16 mouse cellular contexts compared by ENCODE assay signal in the genomic region with DNA sequence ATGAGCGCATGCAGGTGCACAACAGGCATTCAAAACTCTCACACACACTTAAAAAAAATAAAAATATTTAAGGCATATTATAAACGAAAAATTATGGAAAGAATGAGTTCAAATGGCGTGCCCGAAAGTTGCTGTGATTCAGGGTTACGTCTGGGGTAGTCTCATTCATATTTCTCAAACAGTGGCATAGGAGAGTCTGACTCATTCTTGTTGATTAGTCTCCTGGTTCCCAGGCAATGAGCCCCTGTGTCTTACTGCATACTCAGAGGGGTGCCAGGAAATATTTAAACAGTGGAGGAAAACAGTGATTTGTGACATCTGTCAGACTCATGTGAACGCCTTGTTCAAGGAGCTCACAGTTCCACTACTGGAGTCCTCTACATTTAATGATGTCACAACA.
"Had no signal": no experiment of that assay in that cellular context is flagged by ENCODE, and none has a peak within 500 bp of the region (broad histone marks: within the 10 kb centered on the region; RNA-seq: fewer than 3 reads in every experiment).

No protein-coding gene starts in this region.

- H3K27me3 ChIP-seq: megakaryocyte, embryonic 14.5 days; midbrain, embryonic 15.5 days; neural tube, embryonic 12.5 days; stomach, embryonic 15.5 days had no signal

- H3K36me3 ChIP-seq: midbrain, embryonic 13.5 days; midbrain, embryonic 15.5 days; neural tube, embryonic 12.5 days; stomach, embryonic 15.5 days had no signal

- H3K27ac ChIP-seq: macrophage; midbrain, embryonic 13.5 days; midbrain, embryonic 15.5 days; neural tube, embryonic 12.5 days; stomach, embryonic 15.5 days; stomach, postnatal 0 days had no signal

- H3K4me3 ChIP-seq: megakaryocyte, embryonic 14.5 days; midbrain, embryonic 13.5 days; midbrain, embryonic 15.5 days; neural tube, embryonic 12.5 days; stomach, embryonic 15.5 days had no signal

- H3K9me3 ChIP-seq: megakaryocyte, embryonic 14.5 days; midbrain, embryonic 13.5 days; midbrain, embryonic 15.5 days; neural tube, embryonic 12.5 days; stomach, embryonic 15.5 days had no signal

- H3K4me1 ChIP-seq: megakaryocyte, embryonic 14.5 days; neural tube, embryonic 12.5 days; stomach, embryonic 15.5 days had no signal

- DNase-seq: liver, postnatal 0 days; lung, embryonic 14.5 days; lung, postnatal 14 days; lung, postnatal 36 days; right cerebral cortex, postnatal 14 days; thymus, adult 2 months; thymus, postnatal 25 days; thymus, postnatal 4 days had no signal

- ATAC-seq: liver, postnatal 0 days; midbrain, embryonic 13.5 days; midbrain, embryonic 15.5 days had no signal

- H3K4me2 ChIP-seq: lung, embryonic 14.5 days; midbrain, embryonic 11.5 days; midbrain, embryonic 13.5 days; midbrain, embryonic 15.5 days; neural tube, embryonic 12.5 days; stomach, embryonic 15.5 days had no signal

- H3K9ac ChIP-seq: liver, postnatal 0 days; lung, embryonic 14.5 days; midbrain, embryonic 13.5 days; midbrain, embryonic 15.5 days; neural tube, embryonic 12.5 days; stomach, embryonic 15.5 days had no signal
